Mouse (Mus musculus) right cerebral cortex, postnatal 36 days (tissue): ENCODE results near the gene Pcnx4.
"Not testable (repeated sequence)": the region's sequence is repeated elsewhere in the genome, so short reads cannot be mapped to it uniquely, and the experiment has no call there.

Source experiments
- DNase-seq, 2 experiments: peaks; one replicate each; pipeline ENCODE4 v3.0.0; 2022; ENCODE audit warnings: low spot score in 2 of 2, mixed read lengths in 1 of 2

Gene Pcnx4

GRCm38 (mm10) chr12:72598731-72599130 lies 62.5 kb downstream of the Pcnx4 start:
- not testable (repeated sequence) for DNase-seq

GRCm38 (mm10) chr12:72612053-72612452 lies 75.9 kb downstream of the Pcnx4 start:
- no peak for DNase-seq

DNA sequence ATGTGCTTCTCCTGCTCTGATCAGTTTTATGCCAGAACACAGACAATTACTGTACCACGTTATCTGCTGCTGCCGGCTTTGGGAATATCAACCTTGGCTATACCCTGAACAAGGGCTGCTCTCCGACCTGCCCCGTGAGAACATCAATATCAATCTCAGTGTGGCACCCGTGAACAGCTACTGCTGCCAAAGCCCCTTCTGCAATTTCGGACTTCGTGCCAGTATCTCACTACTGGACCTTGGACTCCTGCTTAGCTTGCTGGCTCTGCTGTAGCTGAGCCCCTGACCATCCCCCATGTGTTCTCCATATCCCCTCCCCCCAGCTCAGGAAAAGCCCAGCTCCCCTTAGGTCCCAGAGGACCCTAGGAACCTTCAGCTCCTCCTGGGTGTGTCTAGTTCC lies 84.7 kb downstream of the Pcnx4 start:
- DNase-seq = no peak

- DNase-seq = no peak
These were observed 85.3 kb downstream of the Pcnx4 start for GRCm38 (mm10) chr12:72621441-72621840.

DNA sequence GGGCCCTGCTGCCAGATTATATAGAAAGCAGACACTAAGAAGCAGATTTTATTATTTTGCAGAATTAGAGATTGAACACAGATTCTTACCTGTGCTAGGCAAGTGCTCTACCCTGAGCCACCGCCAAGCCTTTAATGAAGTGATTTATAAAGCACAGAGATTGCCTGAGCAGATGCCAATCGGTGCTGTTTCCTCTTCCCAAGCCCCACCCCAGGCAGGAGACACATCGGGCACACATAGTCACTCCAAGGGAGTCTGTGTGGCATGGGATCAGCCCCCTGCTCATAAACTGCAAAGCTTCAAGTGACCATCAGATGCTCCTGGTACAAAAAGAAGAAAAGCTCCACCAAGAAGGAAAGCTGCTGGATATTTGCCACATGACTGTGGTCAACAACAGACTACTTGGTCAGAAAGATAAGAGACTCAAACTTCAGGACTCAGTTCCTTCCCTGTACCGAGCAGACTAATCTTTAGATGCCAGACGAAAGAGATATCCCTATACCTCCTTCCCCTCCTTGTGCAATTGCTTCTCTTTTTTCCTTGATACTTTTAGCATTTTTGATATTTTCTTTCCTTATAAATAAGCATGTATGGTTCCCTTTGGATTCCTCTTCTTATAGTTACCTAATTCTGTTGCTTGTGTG lies 86.8 kb downstream of the Pcnx4 start:
- no peak for DNase-seq

DNA sequence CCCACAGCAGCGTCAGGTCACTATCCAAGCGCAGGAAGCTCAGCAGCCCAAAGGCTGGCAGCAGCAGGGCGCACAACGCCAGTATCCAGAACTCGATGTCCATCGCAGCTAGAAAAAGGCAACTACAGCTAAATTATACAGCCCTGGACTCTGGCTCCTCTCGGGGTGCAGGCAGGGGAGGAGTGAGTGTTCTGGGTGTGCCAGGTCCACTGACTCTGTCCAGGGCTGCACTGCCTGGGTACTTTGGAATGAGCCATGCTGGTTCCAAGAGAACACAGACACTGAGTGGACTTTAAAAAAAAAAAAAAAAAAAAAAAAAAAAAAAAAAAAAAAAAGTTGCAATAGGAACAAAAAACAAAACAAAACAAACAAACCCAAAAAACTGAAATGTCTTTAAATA lies 92.6 kb downstream of the Pcnx4 start:
- DNase-seq = no peak
